Mouse (Mus musculus) limb, embryonic 15.5 days (tissue): ENCODE measurements around the gene Dmtf1. TPM values are rescaled to one million over a fixed set of nuclear protein-coding genes. Genes with fewer than 3 reads are reported as not detected.
A peak's percentile ranks its signal among the peaks of the same experiment; 100 is the strongest.

Experiments
- ATAC-seq: fragments of 200-750 bp; cut with Nextera tagmentation; 2 replicates; pipeline ENCODE4 v1.8.0; 2017; ENCODE audit warnings: low read depth, moderate TSS enrichment; ENCODE audit not compliant: insufficient number of reproducible peaks, low FRiP score, low TSS enrichment
- H3K27ac ChIP-seq: fragments of 300-500 bp; sonication (generic); 2 replicates; pipeline ENCODE4 v1.5.1; 2015; ENCODE audit warnings: moderate library complexity, mild to moderate bottlenecking, inconsistent platforms
- H3K27me3 ChIP-seq: fragments of 300-500 bp; sonication (generic); 2 replicates; pipeline ENCODE4 v1.6.1; 2015; ENCODE audit warnings: inconsistent platforms
- H3K36me3 ChIP-seq: fragments of 300-500 bp; sonication (generic); 2 replicates; pipeline ENCODE4 v1.6.1; 2015; ENCODE audit warnings: inconsistent platforms
- H3K4me1 ChIP-seq: fragments of 300-500 bp; sonication (generic); 2 replicates; pipeline ENCODE4 v1.6.1; 2015; ENCODE audit warnings: inconsistent platforms
- H3K4me2 ChIP-seq: fragments of 300-500 bp; sonication (generic); 2 replicates; pipeline ENCODE4 v1.6.1; 2015; ENCODE audit warnings: mild to moderate bottlenecking, inconsistent platforms
- H3K4me3 ChIP-seq: fragments of 300-500 bp; sonication (generic); 2 replicates; pipeline ENCODE4 v1.5.1; 2015; ENCODE audit warnings: mild to moderate bottlenecking, inconsistent platforms
- H3K9ac ChIP-seq: fragments of 300-500 bp; sonication (generic); 2 replicates; pipeline ENCODE4 v1.6.1; 2015; ENCODE audit warnings: inconsistent platforms
- H3K9me3 ChIP-seq: fragments of 300-500 bp; sonication (generic); 2 replicates; pipeline ENCODE4 v1.6.1; 2016; ENCODE audit warnings: inconsistent platforms
- WGBS: fragments of 180-500 bp; shearing (Covaris S2); methylation state at CpG from one replicate; pipeline ENCODE4 v1.1.7; 2015; 5-methylcytosine and 5-hydroxymethylcytosine counted together
- polyA plus RNA-seq: library from polyadenylated mRNA; unstranded; fragments of >200 nt; fragmentation: Nextera tagmentation; extraction: Ambion mirVana; gene quantifications from 2 replicates; pipeline ENCODE4 v1.2.1, GENCODE M21; 2015

Gene Dmtf1
- polyA plus RNA-seq, 1 experiment from 2014 or later = 51.3 TPM

DNA sequence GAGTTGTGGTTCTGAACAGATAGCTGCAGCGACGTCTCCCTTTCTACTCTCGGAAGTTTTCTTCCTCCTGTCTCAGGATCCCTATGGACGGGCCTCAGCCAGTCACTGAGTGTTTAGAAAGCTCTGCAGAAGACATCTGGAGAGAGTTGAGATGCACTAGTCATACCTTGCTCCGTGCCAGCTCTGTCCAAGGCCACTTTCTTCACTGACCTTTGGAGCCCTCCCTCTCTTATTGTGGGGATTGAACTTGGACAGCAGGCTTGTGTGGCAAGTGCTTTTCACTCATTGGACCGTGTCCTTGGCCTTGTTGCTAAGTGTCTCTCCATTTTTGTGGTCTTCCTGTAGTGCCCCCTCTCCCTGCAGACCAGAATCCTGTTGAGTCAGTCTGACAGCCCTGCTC, 54.8 kb downstream of the Dmtf1 start:
- Histone ChIP-seq H3K36me3 (no peaks in the 10 kb centered on the region), H3K27ac (no peak overlapping the region), H3K4me1 (no peaks in the 10 kb centered on the region), H3K9ac (no peak overlapping the region), H3K27me3 (peaks cover 10% of the 10 kb centered on the region), H3K4me2 (no peak overlapping the region), H3K4me3 (no peak overlapping the region), H3K9me3 (no peaks in the 10 kb centered on the region)
- WGBS = 79% methylated on average over 6 of the region's 6 CpGs
- no peak for ATAC-seq

DNA sequence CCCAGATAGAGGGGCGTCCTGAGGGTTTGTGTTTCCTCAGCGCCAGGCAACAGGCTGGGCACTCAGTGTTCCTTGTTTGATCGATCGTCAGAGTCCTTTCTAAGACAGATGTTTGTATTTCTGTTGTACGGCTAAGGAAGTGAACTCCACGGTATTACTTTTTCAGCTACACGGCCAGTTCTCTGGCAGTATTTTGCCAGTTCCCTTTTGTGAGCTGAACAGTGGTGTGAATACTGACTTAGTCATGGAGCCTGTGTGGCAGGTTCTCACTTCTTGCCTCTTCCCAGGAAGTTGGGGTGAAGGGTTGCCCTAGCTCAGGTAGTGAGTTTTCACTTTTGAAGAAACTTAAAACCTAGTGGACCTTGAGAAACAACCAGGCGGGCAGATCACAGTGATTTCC, 57.6 kb downstream of the Dmtf1 start:
- no peak overlapping the region for H3K27ac ChIP-seq
- WGBS = 86% methylated on average over 8 of the region's 8 CpGs
- H3K4me3 ChIP-seq = no peak overlapping the region
- H3K4me2 ChIP-seq = no peak overlapping the region
- H3K27me3 ChIP-seq = peaks cover 15% of the 10 kb centered on the region
- H3K36me3 ChIP-seq = no peaks in the 10 kb centered on the region
- H3K9ac ChIP-seq = no peak overlapping the region
- H3K4me1 ChIP-seq = peaks cover 11% of the 10 kb centered on the region
- no peaks in the 10 kb centered on the region for H3K9me3 ChIP-seq
- no peak for ATAC-seq

DNA sequence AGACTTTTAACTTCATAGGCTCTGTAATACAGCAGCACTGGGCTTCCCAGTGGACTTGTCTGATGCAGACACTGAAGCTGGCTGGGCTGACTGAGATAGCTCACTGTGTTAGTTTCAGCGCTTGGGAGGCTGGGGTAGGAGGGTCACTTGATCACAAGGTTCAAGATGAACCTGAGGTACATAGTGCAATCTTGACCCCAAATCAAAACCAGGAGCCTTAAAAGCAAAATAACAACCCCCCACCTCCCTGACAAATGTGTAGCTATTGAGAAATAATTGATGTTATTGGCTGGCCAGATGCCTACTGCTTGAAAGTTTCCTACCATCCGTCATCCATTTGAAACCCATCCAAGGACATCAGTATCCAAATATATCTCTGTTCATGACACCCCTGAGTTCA, 58.9 kb downstream of the Dmtf1 start:
- Histone ChIP-seq H3K27ac (no peak overlapping the region), H3K9me3 (no peaks in the 10 kb centered on the region), H3K4me2 (no peak overlapping the region), H3K36me3 (no peaks in the 10 kb centered on the region), H3K27me3 (peaks cover 18% of the 10 kb centered on the region), H3K4me3 (no peak overlapping the region), H3K9ac (no peak overlapping the region), H3K4me1 (peaks cover 11% of the 10 kb centered on the region)
- WGBS = 91% methylated on average over 2 of the region's 2 CpGs
- no peak for ATAC-seq

DNA sequence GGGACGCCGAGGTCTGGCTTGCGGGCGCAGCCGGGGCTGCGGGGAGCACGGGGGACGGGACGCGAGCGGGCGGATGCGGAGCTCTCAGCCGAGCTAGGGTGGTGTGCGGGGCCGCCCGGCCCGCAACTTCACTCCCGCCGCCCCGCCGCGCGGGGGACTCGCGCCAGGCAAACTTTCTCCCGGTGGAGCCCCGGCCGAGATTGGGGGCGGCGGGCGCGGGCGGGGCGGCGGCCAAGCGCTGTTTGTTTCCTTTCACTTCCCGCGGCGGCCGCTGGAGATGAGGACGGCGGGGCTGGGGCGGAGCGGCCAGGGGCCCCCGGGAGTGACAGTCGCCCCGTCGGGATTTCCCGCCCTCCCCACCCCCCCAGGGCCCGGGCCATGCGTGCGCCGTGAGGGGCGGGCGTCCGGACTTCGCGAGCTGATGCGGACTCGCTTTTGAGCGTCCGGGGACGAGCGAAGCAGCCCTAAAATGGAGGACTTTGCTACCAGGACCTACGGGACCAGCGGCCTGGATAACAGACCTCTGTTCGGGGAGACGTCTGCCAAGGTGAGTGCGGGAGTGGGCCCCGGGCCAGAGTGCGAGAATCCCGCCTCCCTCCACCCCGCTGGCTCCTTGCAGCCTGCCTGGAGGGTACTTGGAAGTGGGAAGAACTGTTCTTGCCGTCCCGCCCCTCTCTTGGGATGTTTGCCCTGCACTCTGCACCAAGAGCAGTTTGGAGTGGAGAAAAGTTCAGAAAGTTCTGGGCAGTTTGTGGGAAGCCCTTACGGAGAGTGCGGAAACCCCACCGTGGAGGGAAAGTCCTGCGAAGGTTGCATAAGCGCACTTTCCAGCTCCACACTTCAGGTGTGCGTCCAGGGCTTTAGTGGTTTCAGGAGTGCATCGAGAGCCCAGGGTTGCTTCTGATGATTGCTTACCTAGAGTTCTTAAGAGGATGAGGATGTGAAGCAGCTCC, 60.5 kb downstream of the Dmtf1 start:
- H3K27me3 ChIP-seq = peaks cover 18% of the 10 kb centered on the region
- H3K4me1 ChIP-seq = peaks cover 11% of the 10 kb centered on the region
- peak; percentile 77 for ATAC-seq
- WGBS = under 1% methylated on average over 67 of the region's 83 CpGs
- H3K4me3 ChIP-seq = peak overlapping the region; percentile 93
- H3K27ac ChIP-seq = peak overlapping the region; percentile 69; the same call in 1 of the 2 replicates
- H3K36me3 ChIP-seq = no peaks in the 10 kb centered on the region
- H3K9me3 ChIP-seq = no peaks in the 10 kb centered on the region
- H3K4me2 ChIP-seq = peak overlapping the region; percentile 91
- H3K9ac ChIP-seq = peak overlapping the region; percentile 73

DNA sequence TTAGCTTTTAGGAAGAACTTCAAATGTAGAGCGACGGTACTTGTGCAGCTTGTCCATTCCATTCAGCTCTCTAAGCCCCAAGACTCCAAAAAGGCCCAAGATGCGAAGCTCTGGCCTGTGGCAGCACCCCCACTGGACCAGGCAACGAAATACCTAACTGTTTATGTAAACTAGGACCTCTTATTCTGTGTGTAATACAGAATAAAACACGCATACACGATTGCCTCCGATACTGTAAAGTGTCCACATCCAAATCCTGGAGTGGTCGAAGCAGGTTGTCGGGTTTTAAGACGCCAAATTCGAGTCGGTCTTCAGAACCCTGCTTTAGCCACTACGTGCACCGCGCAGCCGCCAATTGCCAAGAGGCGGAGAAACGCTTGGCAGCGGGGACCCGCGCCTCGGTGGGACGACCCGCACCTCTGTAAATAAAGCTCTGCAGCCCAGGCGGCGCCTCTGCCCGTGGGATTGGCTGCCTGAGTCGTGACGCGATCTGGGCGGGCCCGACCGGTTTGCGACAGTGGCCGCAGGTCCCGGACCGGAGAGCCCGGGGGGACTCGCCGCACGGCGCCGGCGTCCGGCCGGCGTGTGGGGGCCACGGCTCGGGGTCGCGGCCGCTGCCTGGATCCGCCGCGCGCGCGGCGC, 61.2 kb downstream of the Dmtf1 start, which contains the start of gene Tmem243:
Gene Tmem243, plus strand, starts transcription at position 462 of the 642 bp plus-strand sequence.
- peaks cover 18% of the 10 kb centered on the region for H3K27me3 ChIP-seq
- peak within 1 kb of the TSS; percentile 93 for H3K4me3 ChIP-seq
- no peaks in the 10 kb centered on the region for H3K36me3 ChIP-seq
- peak within 1 kb of the TSS; percentile 73 for H3K9ac ChIP-seq
- H3K4me1 ChIP-seq = peaks cover 11% of the 10 kb centered on the region
- H3K9me3 ChIP-seq = no peaks in the 10 kb centered on the region
- WGBS = under 1% methylated on average over 51 of the region's 59 CpGs
- peak within 1 kb of the TSS; percentile 69; the same call in 1 of the 2 replicates for H3K27ac ChIP-seq
- H3K4me2 ChIP-seq = peak within 1 kb of the TSS; percentile 91
- peak; percentile 92 for ATAC-seq

DNA sequence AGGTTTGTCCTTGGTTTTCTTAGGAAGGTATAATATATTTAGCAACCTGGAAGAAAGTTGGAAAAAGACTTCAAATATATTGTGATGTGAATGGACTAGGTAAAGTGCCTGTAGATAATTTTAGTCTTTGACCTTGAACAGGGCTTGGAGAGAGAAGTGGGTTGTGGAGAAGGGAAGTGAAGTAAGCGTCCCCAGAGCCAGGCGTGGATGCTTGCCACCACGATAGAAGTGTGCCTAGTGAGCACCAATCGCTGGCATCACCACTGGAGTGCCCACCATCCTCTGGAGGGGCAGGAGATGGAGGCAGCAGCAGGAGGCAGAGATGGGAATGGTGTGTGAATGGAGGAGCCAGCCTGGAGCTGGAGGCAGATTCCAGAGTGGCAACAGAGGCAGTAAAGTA, 68.1 kb downstream of the Dmtf1 start:
- no peaks in the 10 kb centered on the region for H3K9me3 ChIP-seq
- H3K27me3 ChIP-seq = 0 out of 2 replicates have a peak, but pooled peaks cover 3% of the 10 kb centered on the region
- no peak overlapping the region for H3K4me3 ChIP-seq
- no peak overlapping the region for H3K27ac ChIP-seq
- 78% methylated on average over 4 of the region's 4 CpGs for whole genome bisulfite sequencing
- H3K4me1 ChIP-seq = no peaks in the 10 kb centered on the region
- no peak overlapping the region for H3K9ac ChIP-seq
- H3K4me2 ChIP-seq = no peak overlapping the region
- no peak for ATAC-seq
- no peaks in the 10 kb centered on the region for H3K36me3 ChIP-seq

DNA sequence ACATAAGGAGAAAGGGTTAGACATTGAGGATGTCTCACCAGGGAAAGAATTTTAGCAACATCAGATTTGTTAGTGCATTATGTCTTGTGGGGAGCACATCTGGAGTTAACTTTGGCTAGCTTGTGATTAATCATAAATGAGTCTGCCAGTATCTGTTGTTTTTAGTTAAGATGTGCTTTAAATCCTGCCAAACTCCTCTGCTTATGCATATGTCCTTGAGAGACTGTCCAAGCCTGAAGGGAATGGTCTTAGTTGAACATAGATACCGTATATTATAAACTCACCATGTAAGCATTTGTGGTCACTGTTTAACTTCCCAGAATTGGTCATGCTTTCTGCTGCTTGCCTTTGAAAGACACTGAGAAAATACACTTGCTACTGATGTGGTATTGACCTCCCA, 68.9 kb downstream of the Dmtf1 start:
- Histone ChIP-seq H3K9me3 (no peaks in the 10 kb centered on the region), H3K27me3 (no peaks in the 10 kb centered on the region), H3K4me1 (no peaks in the 10 kb centered on the region), H3K4me3 (no peak overlapping the region), H3K36me3 (no peaks in the 10 kb centered on the region), H3K9ac (no peak overlapping the region), H3K4me2 (no peak overlapping the region), H3K27ac (no peak overlapping the region)
- no peak for ATAC-seq
- WGBS = 77% methylated on average over 1 of the region's 1 CpGs

DNA sequence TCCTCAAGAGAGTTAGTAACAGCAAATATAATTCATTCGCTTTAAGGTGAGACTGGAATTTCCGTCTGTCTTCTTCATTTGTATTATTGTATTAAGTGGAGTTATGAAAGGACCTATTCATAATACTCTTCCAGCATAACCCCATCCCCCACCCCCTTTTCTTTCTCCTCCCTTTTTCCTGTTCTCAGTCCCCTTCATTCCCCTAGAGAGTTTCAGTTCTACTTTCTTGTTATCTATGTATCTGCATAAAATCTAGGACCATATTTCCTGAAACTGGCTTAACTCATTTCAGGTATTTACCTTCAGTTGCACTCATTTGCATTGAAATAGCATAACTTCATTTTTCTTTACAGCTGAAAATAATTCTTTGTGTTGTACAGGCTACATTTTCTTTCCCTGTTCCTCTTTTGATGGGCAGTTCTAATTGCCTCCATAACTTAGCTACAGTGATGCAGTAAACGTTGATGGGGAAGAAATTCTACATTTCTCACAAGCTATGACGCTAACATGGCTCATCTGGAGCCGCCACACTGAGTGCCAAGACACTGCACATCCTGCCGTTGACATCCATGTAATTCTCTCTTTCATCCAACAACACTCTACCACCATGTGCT, 71.0 kb downstream of the Dmtf1 start:
- no peaks in the 10 kb centered on the region for H3K9me3 ChIP-seq
- ATAC-seq = no peak
- no peaks in the 10 kb centered on the region for H3K4me1 ChIP-seq
- 72% methylated on average over 6 of the region's 6 CpGs for WGBS
- H3K27ac ChIP-seq = no peak overlapping the region
- H3K4me3 ChIP-seq = no peak overlapping the region
- H3K36me3 ChIP-seq = no peaks in the 10 kb centered on the region
- no peaks in the 10 kb centered on the region for H3K27me3 ChIP-seq
- H3K4me2 ChIP-seq = no peak overlapping the region
- no peak overlapping the region for H3K9ac ChIP-seq

DNA sequence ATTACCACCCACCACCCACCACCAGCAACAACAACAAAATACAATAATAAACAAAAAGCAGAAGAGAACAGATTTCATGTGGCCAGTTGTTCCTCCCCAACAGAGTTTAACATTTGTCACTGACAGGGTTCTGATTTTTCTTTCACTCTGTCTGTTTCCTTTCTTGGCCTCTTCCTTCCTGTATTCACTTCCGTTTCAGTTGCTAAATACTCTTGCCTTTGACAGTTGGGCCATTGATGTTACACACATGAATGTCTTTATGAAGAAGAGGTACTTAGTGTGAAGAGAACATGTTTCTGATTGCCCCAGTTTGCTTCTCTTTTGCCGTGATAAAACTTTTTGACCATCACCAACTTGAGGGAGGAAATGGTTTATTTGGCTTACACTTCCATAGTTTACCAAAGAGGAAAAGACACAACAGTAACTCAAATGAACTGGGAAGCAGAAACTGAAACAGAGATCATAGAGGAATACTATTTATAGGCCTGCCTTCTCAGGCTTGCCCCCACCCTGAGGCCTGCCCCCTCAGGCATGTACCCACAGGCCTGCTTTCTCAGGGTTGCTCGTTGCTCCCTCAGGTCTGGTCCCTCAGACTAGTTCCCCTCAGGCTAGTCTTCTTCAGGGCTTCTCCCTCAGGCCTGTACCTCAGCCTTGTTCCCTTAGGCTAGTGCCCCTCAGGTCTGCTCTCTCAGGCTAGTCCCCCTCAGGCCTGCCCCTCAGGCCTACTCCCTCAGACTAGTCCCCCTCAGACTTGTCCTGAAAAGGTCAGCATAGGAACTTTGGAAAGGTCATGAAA, 74.5 kb downstream of the Dmtf1 start:
- ATAC-seq = no peak
- H3K9ac ChIP-seq = no peak overlapping the region
- no peak overlapping the region for H3K27ac ChIP-seq
- H3K27me3 ChIP-seq = no peaks in the 10 kb centered on the region
- 57% methylated on average over 3 of the region's 3 CpGs for WGBS
- H3K36me3 ChIP-seq = no peaks in the 10 kb centered on the region
- no peak overlapping the region for H3K4me2 ChIP-seq
- H3K4me3 ChIP-seq = no peak overlapping the region
- no peaks in the 10 kb centered on the region for H3K9me3 ChIP-seq
- no peaks in the 10 kb centered on the region for H3K4me1 ChIP-seq

DNA sequence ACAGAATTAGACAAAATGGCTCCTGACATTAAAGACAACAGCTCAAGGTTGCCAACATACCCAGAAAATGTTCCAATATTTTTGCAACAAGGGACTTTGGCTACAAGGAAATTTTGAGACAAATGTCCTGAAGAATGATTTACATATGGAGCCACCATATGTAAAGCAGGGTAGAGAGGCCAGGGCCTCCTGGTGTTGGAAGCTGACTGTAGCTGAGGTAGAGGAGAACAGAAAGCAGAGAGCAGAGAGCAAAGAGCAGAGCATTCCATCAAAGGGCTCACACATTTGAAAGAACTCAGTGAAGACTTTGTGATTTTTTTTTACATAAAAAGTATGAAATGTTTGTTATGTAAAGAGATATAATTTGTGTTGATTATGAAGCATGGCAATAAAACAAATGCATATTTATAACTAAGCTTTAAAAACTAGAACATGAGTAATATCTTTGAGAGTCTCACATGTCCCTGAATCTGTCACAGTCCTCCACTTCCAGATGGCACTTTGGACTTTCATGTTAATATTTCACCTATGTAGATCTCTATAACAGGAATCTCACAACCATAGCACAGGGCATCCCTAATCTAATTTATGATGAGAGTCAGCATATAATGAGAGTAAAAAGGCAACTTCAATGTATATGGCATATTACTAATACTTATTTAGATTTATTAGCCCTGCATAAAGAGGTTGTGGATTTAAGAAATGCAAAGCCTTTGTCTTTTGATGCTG, 81.6 kb downstream of the Dmtf1 start:
- Histone ChIP-seq H3K4me3 (no peak overlapping the region), H3K9me3 (no peaks in the 10 kb centered on the region), H3K27me3 (no peaks in the 10 kb centered on the region), H3K4me1 (no peaks in the 10 kb centered on the region), H3K27ac (no peak overlapping the region), H3K4me2 (no peak overlapping the region), H3K36me3 (no peaks in the 10 kb centered on the region), H3K9ac (no peak overlapping the region)
- no peak for ATAC-seq
